Mouse (Mus musculus) liver, embryonic 14.5 days (tissue): ENCODE measurements around the gene Plekhf1. TPM values are rescaled to one million over a fixed set of nuclear protein-coding genes. Genes with fewer than 3 reads are reported as not detected.

Experiments used
- ATAC-seq: fragments of 200-750 bp; cut with Nextera tagmentation; 2 replicates; pipeline ENCODE4 v1.8.0; 2017; ENCODE audit warnings: moderate number of reproducible peaks, mild to moderate bottlenecking, moderate library complexity; ENCODE audit not compliant: insufficient read depth
- DNase-seq, 3 experiments: peaks; one replicate each; pipeline ENCODE4 v3.0.0-alpha.2; 2012 to 2013; ENCODE audit warnings: low read depth in 3 of 3, low spot score in 3 of 3
- H3K27ac ChIP-seq: fragments of 300-500 bp; sonication (generic); 2 replicates; pipeline ENCODE4 v1.5.1; 2014; ENCODE audit warnings: moderate library complexity, mild to moderate bottlenecking, control low read depth, inconsistent platforms
- H3K27me3 ChIP-seq: fragments of 300-500 bp; sonication (generic); 2 replicates; pipeline ENCODE4 v1.6.1; 2014; ENCODE audit warnings: mild to moderate bottlenecking, low read length, moderate library complexity; ENCODE audit not compliant: control insufficient read depth, insufficient read depth
- H3K36me3 ChIP-seq: fragments of 300-500 bp; sonication (generic); replicated peaks from 2 replicates; pipeline ENCODE4 v1.6.1; 2014; ENCODE audit warnings: low read depth; ENCODE audit not compliant: control insufficient read depth, insufficient read depth
- H3K4me1 ChIP-seq, 2 experiments: fragments of 200-500 bp in 1 of 2; fragments of 300-500 bp in 1 of 2; sonication (generic) in 1 of 2; replicated peaks; 2 replicates each; pipeline ENCODE4 v1.6.1; 2012 to 2014; ENCODE audit warnings: antibody characterized with exemption in 1 of 2, inconsistent platforms in 1 of 2, low read length in 1 of 2; ENCODE audit not compliant: control insufficient read depth in 2 of 2, insufficient read depth in 2 of 2
- H3K4me2 ChIP-seq: fragments of 300-500 bp; sonication (generic); 2 replicates; pipeline ENCODE4 v1.6.1; 2014; ENCODE audit warnings: low read depth, mild to moderate bottlenecking, control low read depth, moderate library complexity
- H3K4me3 ChIP-seq, 2 experiments: fragments of 200-500 bp in 1 of 2; fragments of 300-500 bp in 1 of 2; sonication (generic) in 1 of 2; 2 replicates each; pipeline ENCODE4 v1.5.1; 2012 to 2014; ENCODE audit warnings: low read depth in 2 of 2, low read length in 2 of 2, mild to moderate bottlenecking in 2 of 2, control low read depth in 1 of 2, inconsistent platforms in 1 of 2, moderate library complexity in 1 of 2; ENCODE audit not compliant: insufficient read depth in 1 of 2
- H3K9ac ChIP-seq: fragments of 300-500 bp; sonication (generic); replicated peaks from 2 replicates; pipeline ENCODE4 v1.6.1; 2014; ENCODE audit warnings: mild to moderate bottlenecking, control low read depth, moderate library complexity
- H3K9me3 ChIP-seq: fragments of 300-500 bp; sonication (generic); 2 replicates; pipeline ENCODE4 v1.6.1; 2016; ENCODE audit warnings: low read length, mixed read lengths; ENCODE audit not compliant: control insufficient read depth
- CTCF ChIP-seq: IDR thresholded peaks from 2 replicates; pipeline ENCODE4 v1.5.1; 2016; ENCODE audit warnings: antibody characterized with exemption, low read depth, control low read depth
- EP300 ChIP-seq: IDR thresholded peaks from 2 replicates; pipeline ENCODE4 v1.6.1; 2016; ENCODE audit warnings: antibody characterized with exemption, low read depth
- WGBS: fragments of 180-500 bp; shearing (Covaris S2); extraction: QIAGEN DNeasy Blood & Tissue Kit; methylation state at CpG from one replicate; pipeline ENCODE4 v1.1.7; 2014; ENCODE audit not compliant: insufficient replicate concordance; 5-methylcytosine and 5-hydroxymethylcytosine counted together
- polyA plus RNA-seq, 2 experiments: library from polyadenylated mRNA; depleted of rRNA in 1 of 2; stranded (reverse) in 1 of 2; unstranded in 1 of 2; fragments of >200 nt; fragmentation: Nextera tagmentation in 1 of 2; extraction: Ambion mirVana in 1 of 2; gene quantifications; 2 replicates each; pipeline versions ENCODE4 v1.2.1 to v1.2.3; 2012 to 2014

Gene Plekhf1
- polyA plus RNA-seq, 2 experiments: 0.26 to 0.37 TPM

DNA sequence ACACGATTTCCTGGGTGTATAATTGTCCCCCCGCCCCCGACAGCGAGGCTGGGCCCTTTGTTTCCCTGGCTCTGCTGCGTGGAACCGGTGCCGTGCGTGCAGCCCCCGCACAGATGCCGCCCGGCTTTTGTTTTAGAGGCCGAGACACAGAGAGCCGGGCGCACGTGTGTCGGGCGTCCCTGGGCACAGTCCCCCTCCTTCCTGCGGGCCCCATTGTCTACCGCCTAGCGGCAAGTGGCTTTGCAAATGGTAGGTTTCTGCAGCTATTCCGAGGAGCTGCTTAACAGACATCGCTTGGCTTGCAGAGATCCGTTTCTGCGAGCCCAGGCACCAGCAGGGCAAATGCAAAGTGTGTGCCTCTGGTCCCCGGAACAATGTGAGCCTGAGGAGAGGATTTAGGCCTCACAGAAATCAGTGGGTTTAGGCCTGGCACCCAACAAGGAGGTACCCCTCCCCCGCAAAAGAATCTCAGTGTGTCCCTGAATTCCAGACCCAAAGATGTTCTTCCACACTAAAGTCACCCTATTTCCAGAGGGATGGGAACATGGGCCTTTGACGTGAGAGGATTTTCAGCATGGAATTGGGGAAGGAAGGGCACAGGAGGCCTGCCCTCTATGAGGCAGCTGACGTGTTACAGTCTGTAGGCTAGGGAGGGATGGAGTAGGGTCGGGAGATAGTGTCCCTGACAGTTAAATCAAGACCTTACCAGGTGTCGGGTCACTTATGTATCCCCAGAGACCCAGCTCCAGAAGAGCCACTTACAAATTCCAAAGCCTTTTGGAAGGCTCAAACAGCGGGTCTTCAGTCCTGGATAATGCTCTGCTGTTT is 53.3 kb downstream of the Plekhf1 start:
- Histone ChIP-seq H3K9ac (no peak overlapping the region), H3K9me3 (no peaks in the 10 kb centered on the region), H3K36me3 (no peaks in the 10 kb centered on the region), H3K4me1 (no peaks in the 10 kb centered on the region), H3K27me3 (peaks cover 18% of the 10 kb centered on the region), H3K4me3 (0 out of 4 replicates have a peak overlapping the region, but pooled peaks of 1 of the 2 experiments have one; percentile 3), H3K4me2 (peak overlapping the region; percentile 38), H3K27ac (no peak overlapping the region)
- no peak for DNase-seq
- TF ChIP-seq EP300 (no peak), CTCF (no peak)
- no peak for ATAC-seq
- WGBS: 15% methylated on average over 31 of the region's 31 CpGs

DNA sequence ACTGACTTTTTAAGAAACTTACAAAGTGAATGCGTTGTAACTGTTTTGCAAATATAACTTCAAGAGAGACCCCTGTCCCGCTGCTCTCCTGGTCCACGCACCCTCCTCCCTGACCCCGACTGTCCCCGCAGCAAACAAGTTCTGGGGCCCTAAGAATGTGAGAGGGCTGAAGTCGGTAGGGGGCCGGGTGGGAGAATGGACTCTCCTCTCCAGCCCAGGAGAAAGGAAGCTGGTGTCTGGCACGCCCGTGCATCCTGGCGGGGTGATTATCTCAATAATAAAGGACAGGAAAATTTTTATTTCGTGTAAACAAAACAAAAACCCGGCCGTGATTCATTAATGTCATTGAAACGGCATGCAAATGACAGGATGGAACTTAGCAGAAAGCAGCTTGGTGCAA is 53.9 kb downstream of the Plekhf1 start:
- Histone ChIP-seq H3K4me2 (peak overlapping the region; percentile 38), H3K9ac (no peak overlapping the region), H3K36me3 (no peaks in the 10 kb centered on the region), H3K4me1 (no peaks in the 10 kb centered on the region), H3K9me3 (no peaks in the 10 kb centered on the region), H3K27me3 (peaks cover 18% of the 10 kb centered on the region), H3K27ac (no peak overlapping the region), H3K4me3 (0 out of 4 replicates have a peak overlapping the region, but pooled peaks of 1 of the 2 experiments have one; percentile 3)
- DNase-seq: no peak
- no peak for ATAC-seq
- TF ChIP-seq EP300 (no peak), CTCF (no peak)
- WGBS: 25% methylated on average over 14 of the region's 14 CpGs

DNA sequence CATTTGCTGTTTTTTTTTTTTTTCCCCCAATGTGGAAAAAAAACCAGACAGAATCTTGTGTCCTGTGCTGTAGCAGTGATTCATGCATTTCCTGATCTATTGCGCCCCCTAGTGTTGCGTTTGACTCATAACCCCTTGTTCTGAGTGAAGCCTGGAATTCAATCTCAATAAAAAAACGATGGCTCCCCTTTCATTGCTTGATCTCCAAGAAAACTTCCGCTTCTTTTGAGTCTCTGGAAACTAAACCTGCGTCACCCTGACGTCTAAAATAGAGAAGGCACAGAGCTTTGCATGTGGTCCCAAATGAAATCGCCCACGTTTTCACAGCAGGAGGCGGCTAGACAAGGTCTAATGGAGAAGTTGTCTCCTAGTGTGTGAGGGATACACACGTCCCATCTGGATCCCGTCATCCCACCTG is 60.1 kb downstream of the Plekhf1 start:
- 13% methylated on average over 11 of the region's 11 CpGs for WGBS

More for the DNA sequence above, 60.1 kb downstream of the Plekhf1 start:
- Histone ChIP-seq H3K4me2 (peak overlapping the region; percentile 30), H3K27me3 (no peaks in the 10 kb centered on the region), H3K4me3 (no peak overlapping the region), H3K9ac (no peak overlapping the region), H3K27ac (no peak overlapping the region), H3K36me3 (no peaks in the 10 kb centered on the region), H3K4me1 (peaks cover 3 to 6% of the 10 kb centered on the region in 2 experiments; a peak in 1 of 4 replicates), H3K9me3 (no peaks in the 10 kb centered on the region)
- TF ChIP-seq CTCF (peak; percentile 62), EP300 (no peak)
- DNase-seq (peak in 1 of 3 experiments; percentile 44), ATAC-seq (no peak)

Other genes with a start within 250 kb of the Plekhf1 start
- 4.2 and 7.2 TPM in 2 replicates for gene Uri1, start 204.5 kb downstream of the Plekhf1 start, polyA plus RNA-seq (2012; rRNA removed)
- 11.9 and 13.5 TPM in 2 replicates for gene Uri1, start 204.5 kb downstream of the Plekhf1 start, polyA plus RNA-seq (2014; fragmentation: Nextera tagmentation; extraction: Ambion mirVana)
- gene Ccne1, start 120.5 kb downstream of the Plekhf1 start, polyA plus RNA-seq (2012; rRNA removed): 51.2 and 71.1 TPM in 2 replicates
- gene Ccne1, start 120.5 kb downstream of the Plekhf1 start, polyA plus RNA-seq (2014; fragmentation: Nextera tagmentation; extraction: Ambion mirVana): 87.8 and 94.9 TPM in 2 replicates
- gene 1600014C10Rik, start 44.8 kb downstream of the Plekhf1 start, polyA plus RNA-seq (2012; rRNA removed): 3.6 and 4.7 TPM in 2 replicates
- gene 1600014C10Rik, start 44.8 kb downstream of the Plekhf1 start, polyA plus RNA-seq (2014; fragmentation: Nextera tagmentation; extraction: Ambion mirVana): 10.3 and 11.2 TPM in 2 replicates
- 6.0 and 8.5 TPM in 2 replicates for gene Pop4, start 43.4 kb upstream of the Plekhf1 start, polyA plus RNA-seq (2012; rRNA removed)
- gene Pop4, start 43.4 kb upstream of the Plekhf1 start, polyA plus RNA-seq (2014; fragmentation: Nextera tagmentation; extraction: Ambion mirVana): 12.7 and 14.2 TPM in 2 replicates